Mouse (Mus musculus): ENCODE results near the gene Gm11492. TPM values are rescaled to one million over a fixed set of nuclear protein-coding genes. Genes with fewer than 3 reads are reported as not detected.

Gm11492 gene
- total RNA-seq, 2 experiments from 2014 or later = not detected

DNA sequence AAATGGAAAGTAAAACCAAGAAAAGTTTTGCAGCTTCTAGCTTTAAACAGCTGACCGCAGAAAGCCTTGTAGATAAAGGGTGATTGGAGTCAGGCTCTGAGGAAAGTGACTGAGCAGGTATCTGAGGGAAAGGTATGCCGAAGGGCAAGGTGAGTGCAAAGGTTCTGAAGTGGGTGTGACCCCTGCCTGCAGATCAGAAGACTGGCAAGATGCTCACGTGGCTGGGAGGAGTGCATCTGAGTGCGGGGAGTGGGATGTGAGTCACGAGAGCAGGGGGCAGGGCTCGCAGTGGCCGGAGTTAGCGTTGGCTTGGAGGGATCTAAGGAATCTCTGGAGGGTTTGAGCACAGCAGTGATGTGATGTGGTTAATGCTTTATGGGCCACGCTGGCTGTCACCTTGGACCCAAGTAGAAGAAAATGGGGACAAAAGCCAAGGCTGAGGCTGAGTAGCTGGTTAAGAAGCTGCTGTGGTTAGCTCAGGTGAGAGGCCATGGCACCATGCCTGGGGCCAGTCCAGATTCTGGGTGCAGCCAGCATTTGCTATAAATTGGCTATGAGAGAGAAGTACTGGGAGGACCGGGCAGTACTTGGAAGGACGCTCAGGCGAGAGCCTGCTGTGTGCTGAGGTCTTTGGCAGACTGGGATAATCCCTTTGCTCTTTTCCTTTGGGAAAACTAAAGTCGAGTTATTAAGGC, 33.1 kb downstream of the Gm11492 start:
- no peak for DNase-seq

- no peak for DNase-seq
These were observed 33.9 kb downstream of the Gm11492 start for GRCm38 (mm10) chr11:87600322-87600853.

- no peak for DNase-seq
These were observed 35.8 kb downstream of the Gm11492 start for GRCm38 (mm10) chr11:87602234-87602633.

DNA sequence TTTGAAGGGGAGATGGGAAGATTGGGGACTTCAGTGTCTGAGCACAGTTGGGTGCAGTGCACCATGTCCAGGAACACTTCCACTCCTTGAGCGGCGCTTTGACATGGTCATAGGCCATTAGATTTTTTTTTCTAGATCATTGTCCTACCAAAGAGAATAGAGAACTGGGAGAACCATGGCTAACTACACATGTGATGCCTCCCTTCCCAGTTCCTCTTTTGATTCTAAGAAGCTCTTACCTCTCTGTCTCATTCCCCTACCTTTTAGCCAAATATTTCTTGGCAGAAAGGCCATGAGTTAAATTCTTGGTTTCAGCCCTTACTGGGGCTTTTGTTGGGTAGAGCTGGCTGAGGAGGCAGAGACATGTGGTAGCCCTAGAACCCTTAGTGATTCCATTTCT, 37.1 kb downstream of the Gm11492 start:
- no peak for DNase-seq

GRCm38 (mm10) chr11:87609264-87609663, 42.8 kb downstream of the Gm11492 start:
- DNase-seq = no peak

GRCm38 (mm10) chr11:87611547-87611946, 45.1 kb downstream of the Gm11492 start:
- no peak for DNase-seq

- DNase-seq = no peak
These were observed 47.5 kb downstream of the Gm11492 start for GRCm38 (mm10) chr11:87613972-87614371.

GRCm38 (mm10) chr11:87615551-87615950, 49.1 kb downstream of the Gm11492 start:
- DNase-seq = no peak

DNA sequence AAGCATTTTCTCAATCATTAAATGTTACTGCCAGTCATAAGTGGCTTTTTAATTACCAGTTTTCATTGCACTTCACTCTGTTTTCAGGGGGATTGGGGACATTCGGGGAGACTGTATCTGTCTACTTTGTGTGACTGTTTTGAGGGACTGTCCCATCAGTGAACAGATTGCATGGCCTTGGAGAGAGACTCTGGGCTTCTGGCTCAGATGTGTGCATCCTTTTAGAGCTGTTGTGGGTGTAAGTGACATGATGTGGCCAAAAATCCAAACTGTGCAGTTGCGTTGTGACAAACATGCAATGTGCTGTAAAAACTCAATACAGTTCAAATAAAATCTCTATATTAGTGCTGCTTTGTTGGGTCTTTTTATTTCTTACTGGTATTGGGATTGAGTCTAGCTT, 49.5 kb downstream of the Gm11492 start:
- no peak for DNase-seq

- no peak for DNase-seq
These were observed 50.5 kb downstream of the Gm11492 start, which contains the start of gene Hsf5 for GRCm38 (mm10) chr11:87616790-87617474. Hsf5 (plus strand) TSS chr11:87617164.

DNA sequence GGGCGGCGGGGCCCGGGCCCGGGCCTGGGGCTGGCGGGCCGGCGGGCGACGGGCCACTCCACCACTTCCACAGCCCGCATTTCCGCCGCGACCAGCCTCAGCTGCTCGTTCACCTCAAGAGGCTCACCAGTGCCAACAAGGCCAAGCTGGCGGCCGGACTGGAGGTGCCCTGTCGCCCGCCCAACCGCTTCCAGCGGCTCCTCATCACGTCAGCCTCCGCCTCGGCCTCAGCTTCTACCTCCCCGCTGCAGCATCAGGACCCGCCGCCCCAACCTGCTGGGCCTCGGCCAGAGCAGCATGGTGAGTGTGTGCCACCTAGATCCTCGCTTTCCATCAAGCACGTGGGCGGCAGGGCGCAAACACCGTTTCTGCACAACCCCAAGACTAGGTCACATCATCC, 51.2 kb downstream of the Gm11492 start:
- DNase-seq = no peak

Other genes with a start within 250 kb of the Gm11492 start
- 1 to 10 TPM; 4.0 to 6.7 TPM for gene Ppm1e, start 207.6 kb upstream of the Gm11492 start, total RNA-seq (2021)
- gene Rad51c, start 161.7 kb upstream of the Gm11492 start, total RNA-seq (2021) = 1 to 10 TPM; 1.8 to 1.9 TPM
- gene Tex14, start 161.6 kb upstream of the Gm11492 start, total RNA-seq (2021) = under 1 TPM; 0.07 to 0.15 TPM
- 10 to 100 TPM; 31.8 to 37.7 TPM for gene Sept4, start 2.2 kb downstream of the Gm11492 start, total RNA-seq (2021)
- 10 to 100 TPM; 22.9 to 25.2 TPM for gene Mtmr4, start 25.5 kb downstream of the Gm11492 start, total RNA-seq (2021)
- gene Hsf5, start 50.5 kb downstream of the Gm11492 start, total RNA-seq (2021) = not detected
- gene Rnf43, start 96.1 kb downstream of the Gm11492 start, total RNA-seq (2021) = under 1 TPM; 0.10 to 0.67 TPM
- 10 to 100 TPM; 42.8 to 46.1 TPM for gene Supt4a, start 170.9 kb downstream of the Gm11492 start, total RNA-seq (2021)
- under 1 TPM in 1 of 2 experiments, not detected in 1; 0.15 TPM for gene Tspoap1, start 193.9 kb downstream of the Gm11492 start, total RNA-seq (2021)
- not detected for gene Mpo, start 226.9 kb downstream of the Gm11492 start, total RNA-seq (2021)